Mouse (Mus musculus): ENCODE measurements at regions not wholly inside any gene's neighbourhood (a gene's known extent, or its start where the extent isn't known, plus 50 kb on each side); places are given as distances from the start of the nearest gene placed in this dataset.

DNA sequence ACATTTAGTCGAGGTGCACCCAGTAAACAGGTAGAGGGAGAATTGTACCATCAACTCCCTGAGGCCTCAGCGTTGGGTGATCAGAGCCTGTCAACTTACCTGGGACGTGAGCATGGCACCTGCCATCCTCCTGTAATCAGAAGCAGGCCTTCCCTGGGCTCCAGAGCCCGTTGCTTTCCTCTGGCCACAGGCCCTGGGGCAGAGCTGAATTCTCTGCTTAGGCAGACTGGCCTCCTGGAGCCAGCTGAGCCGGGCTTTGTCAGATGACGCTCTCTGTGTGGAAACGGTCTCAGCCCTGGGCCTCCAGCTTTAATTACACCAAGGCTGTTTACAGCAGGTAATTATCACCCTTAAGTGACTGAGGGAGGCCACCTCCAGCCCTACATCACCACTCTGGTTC, 92.6 kb upstream of the Pmepa1 start:
- DNase-seq (ENCODE audit: low read depth), result no peak

DNA sequence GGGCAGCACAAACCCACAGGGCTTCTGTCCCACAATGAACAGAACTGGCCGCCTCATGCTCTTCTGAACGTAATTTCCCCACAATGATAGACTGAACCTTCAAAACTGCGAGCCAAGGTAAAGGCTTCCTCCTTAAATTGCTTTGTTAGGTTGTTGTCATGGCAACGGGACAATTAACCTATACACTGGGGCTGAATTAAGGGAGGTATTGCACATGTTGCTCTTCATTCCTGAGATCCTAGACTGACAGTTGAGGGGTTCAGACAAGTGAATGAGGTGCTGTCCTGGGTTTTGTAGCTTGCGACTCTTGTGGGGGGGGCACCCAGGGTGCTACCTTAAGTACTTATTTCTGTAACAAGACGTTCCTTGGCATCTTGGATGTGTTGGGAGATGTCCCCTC, 100.6 kb upstream of the Pmepa1 start:
- DNase-seq (ENCODE audit: low read depth), result peak; percentile 74

DNA sequence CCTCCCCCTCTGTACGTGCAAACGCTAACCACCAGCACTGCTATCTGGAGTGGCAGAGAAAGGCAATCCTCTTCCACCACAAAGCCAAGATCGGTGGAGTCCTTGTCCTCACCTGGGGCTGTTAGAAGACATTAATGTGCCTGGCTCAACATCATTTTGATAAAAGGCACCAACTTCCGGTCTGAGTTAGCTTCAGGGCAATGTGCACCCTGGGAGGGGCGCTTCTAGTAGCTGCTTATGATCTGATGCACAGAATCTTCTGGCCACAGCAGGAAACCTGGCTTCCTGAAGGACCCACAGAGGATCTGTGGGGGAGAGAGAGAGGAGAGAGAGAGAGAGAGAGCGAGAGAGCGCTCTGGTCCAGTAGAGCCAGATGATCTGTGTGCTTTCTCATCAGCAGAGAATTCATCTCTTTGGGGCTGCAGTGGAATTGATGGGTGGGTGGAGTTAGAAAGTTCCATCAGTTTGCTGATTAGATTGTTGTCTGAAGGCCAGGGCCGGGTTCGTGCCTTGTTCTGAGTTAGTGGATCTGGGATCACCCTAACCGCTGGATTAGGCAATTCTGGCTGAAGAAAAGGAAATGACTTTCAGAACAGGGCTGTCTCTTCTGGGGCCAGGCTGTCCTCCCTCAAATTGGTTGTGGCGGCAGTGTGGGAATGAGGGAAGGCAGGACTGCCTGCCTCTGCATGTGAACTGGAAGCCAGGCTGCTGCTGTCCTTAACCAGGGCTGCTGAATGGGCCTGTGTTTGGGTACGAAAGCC, 101.3 kb upstream of the Pmepa1 start:
- peak; percentile 82 for DNase-seq (ENCODE audit: low read depth)

DNA sequence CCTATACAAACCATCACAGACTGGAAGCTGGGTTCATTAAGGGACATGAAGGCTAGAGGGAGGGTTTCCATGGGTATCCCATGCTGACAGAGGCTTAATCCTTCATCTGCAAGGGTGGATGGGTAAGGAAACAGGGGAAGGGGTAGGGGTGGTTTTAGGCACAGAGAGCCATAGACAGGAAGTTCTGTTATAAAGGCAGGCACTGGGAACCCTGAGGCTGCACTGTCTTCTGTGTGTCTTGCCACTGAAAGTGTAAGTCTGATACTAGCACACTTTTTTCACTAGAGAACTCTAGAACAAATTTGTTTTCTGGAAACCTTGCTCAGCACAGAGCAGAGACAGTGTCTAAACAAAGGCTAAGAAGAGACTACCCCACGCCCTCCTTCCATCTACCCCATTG, 103.4 kb upstream of the Pmepa1 start:
- peak; percentile 51 for DNase-seq (ENCODE audit: low read depth)

DNA sequence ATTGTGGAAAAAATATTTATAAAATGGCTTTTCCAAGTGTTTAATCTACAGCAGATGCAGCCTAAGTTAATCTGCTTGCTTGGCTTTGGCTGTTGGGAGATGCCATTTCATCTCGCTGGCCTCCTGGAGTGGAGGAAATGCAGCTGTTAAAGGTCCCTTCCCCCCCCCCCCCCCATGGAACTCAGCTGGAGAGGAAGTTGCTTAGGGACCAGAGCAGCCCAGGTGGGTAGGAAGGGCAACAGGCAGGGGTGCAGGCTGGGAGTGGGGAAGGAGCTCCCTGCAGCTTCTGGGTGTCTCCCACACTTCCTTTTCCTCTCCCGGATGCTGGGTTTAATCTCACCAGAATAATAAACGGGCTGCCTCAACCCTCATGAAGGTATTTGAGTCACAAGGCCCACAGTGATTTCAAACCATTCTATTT, 104.0 kb upstream of the Pmepa1 start:
- peak; percentile 51 for DNase-seq (ENCODE audit: low read depth)

DNA sequence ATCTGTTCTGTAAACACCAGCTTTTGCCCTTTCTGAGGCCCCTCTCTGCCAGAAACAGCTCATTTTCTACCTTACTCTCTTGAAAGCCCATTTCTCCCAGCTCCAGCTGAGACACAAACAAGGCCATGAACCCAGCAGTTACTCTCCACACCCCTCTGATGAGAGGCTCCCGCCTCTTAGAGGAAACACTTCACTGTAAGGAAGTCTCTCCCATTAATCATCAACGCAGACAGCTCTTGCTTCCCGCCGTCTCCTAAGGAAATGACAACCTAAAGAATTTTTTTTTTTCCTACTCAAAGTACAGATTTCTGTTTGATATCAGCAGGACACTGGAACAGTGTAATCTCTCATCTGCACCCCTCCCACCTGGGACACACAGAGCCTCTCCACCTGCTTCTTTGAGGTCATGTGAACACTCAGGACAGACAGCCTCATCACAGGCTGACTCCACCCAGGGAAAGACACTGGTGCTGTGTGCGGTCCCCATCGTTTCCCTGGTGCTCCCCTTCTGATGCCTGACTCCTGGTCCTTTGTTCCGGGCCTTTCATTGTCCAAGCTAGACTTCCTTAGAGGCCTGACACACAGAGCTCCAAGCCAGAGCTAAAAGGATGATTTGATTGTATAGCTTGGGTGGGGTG, 106.0 kb upstream of the Pmepa1 start:
- DNase-seq (ENCODE audit: low read depth), result no peak

DNA sequence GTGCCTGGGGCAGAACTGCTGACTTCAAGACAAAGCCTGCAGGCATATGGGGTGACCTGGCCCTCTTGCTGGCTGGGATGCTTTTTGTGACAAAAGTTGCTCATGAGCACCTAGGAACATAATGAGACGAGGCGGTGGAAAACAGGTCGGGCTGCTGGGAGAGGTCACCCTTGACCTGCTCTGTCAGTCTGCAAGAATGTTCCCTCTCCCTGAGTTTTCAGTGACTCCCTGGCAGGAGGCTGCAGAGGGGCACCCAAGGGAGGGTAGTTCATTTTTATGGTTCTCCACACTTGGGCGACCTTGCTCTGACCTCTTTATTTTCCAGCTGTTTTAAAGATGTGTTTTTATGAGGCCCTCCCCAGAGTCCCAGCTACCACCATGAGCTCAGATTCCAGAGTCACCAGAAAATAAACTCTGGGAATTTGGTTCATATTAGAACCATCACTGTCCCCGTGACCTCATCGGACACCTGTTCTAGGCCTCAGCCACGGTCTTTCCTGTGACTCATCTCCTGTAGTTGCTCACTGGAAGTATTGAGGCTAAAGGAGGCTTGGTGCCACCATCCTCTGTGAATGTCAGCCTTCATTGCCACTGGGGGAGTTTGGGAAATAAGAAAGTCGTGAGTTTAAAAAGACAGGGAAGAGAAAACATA, 108.7 kb upstream of the Pmepa1 start:
- no peak for DNase-seq (ENCODE audit: low read depth)

DNA sequence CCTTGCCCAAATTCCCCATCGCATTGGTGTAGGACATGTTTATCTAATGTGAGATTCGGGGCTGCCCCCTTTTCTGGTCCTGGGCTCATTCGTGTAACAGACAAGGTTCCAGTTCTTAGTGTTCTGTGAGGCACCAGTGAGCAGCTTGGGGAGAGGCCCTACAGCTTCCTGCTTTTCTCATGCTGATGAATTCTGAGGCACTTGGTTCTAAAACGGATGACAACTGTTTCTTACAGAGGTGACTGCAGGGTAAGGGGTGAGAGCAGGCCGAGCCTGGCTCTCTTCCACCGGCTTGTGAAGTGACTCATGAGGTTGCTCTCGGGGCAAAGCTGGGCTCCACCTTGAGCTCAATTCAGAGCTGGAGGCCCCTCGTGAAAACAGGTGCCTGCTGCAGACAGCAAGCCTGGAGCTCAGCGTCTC, 109.4 kb upstream of the Pmepa1 start:
- peak; percentile 80 for DNase-seq (ENCODE audit: low read depth)

DNA sequence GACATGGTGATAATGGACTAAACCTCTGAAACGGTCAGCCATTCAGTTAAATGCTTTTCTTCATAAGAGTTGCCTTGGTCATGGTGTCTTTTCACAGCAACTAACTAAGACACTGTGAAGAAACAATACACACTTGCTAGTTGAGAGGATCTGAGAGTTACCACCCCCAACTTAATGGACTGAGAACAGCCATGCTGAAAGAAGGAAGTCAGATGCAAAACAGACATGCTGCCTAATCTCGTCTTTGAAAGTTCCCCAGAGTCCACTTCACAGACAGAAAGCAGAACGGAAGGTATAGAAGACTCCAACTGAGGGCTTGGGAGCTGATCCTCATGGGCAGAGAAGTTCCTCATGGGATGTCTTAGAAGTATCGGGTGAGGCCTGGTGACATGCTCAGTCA, 111.8 kb upstream of the Pmepa1 start:
- DNase-seq (ENCODE audit: low read depth), result no peak

DNA sequence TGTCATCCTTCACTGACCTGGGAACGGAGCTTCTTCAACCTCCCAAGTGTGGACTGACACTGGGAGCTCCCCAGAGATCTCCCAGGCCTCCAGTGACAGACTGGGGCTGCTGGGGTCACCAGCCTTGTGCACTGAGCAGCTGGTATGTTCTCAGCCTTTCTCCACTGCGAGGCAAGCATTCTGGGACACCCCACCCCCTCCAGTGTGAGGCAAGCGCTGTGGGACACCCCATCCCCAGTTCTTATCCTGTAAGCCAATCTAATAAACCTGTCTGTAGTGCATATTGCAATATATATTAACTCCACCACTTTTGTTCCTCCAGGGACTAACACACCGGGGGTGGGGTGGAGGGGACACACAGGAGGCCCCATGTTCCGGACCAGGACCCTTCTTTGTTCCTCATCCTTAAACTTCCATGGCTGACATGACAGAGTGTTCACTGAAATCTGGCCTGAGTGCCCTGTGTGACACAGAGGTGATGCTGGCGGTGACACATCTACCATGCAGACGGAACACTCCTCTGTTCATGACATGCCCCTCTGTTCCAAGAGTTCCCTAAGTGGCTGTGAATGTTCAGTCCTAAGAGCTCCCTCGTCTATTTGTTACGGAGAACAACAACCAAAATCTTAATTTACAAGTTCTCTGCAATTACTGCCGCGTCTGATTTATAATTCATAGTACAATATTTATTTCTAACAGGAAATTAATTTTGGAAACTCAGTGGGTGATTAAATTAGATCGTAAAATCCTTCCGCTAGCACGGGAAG, 116.4 kb upstream of the Pmepa1 start:
- no peak for DNase-seq (ENCODE audit: low read depth)

DNA sequence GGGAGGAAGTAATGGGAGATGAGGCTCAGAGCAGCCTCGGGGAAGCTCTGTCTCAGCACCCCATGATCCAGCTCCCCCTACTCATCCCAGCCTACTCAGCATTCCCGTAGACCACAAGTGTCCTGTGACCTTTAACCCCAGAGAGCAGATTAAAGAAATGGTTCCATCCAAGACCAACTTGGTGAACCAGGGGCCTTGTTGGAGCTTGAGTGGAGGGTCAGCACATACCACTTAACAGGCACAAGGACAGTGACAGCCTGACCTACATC, 116.9 kb upstream of the Pmepa1 start:
- DNase-seq (ENCODE audit: low read depth), result no peak

DNA sequence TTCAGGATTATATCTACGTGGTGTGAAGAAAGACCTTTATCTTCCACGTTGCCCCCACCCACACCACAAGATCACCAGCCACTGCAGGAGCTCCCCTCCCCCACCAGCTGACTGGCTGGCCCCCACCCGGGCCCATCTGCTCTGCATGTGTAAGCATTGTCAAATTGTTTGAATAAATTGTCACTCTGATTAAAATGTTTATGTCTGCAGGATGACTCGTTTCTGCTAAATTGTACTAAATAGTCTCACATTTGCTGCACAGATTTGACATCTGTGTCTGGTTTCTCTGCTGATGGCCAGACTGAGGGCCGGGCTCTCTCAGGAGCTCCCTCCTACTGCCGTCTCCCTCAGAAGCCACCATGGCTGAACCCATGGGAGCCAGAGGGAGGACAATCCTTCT, 119.2 kb upstream of the Pmepa1 start:
- no peak for DNase-seq (ENCODE audit: low read depth)

DNA sequence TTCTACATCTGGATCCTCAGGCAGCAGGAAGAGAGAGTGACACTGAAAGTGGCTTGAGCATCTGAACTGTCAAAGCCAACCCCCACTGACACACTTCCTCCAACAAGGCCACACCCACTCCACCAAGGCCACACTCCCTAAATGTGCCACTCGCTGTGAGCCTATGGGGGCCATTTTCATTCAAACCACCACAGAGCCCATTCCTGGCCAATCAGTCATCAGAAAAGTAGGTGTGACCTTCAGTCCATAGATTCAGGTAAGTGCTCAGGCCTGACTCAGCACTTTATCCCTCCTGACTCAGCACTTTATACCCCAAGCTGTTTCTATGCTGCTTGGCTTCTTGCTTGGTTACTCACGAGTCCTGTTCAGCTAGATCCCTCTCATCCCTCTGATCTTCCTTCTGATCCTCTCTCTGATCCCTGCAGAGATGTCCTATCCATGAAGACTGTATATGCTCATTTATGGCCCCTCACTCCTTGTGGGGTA, 121.6 kb upstream of the Pmepa1 start:
- no peak for DNase-seq (ENCODE audit: low read depth)

DNA sequence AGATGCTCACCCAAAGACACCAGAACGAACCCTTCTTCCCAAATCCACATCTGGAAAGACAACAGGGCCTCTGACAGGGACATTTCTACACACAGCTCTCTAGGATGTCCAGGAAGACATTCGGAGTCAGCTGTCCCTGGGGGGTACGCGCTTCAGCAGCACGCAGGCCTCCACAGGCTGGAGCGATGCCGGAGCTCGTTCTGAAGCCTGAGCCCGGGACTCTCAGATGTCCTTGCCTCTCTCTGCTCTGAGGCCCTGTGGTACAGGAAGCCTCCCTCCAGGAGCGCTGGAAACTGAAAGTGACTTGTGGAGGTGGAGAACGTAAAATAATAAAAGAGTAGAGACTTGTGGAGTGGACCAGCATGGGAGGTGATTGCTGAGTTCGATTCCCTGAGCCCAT, 116.8 kb upstream of the 1700021F07Rik start:
- DNase-seq (ENCODE audit: low read depth), result peak; percentile 45

DNA sequence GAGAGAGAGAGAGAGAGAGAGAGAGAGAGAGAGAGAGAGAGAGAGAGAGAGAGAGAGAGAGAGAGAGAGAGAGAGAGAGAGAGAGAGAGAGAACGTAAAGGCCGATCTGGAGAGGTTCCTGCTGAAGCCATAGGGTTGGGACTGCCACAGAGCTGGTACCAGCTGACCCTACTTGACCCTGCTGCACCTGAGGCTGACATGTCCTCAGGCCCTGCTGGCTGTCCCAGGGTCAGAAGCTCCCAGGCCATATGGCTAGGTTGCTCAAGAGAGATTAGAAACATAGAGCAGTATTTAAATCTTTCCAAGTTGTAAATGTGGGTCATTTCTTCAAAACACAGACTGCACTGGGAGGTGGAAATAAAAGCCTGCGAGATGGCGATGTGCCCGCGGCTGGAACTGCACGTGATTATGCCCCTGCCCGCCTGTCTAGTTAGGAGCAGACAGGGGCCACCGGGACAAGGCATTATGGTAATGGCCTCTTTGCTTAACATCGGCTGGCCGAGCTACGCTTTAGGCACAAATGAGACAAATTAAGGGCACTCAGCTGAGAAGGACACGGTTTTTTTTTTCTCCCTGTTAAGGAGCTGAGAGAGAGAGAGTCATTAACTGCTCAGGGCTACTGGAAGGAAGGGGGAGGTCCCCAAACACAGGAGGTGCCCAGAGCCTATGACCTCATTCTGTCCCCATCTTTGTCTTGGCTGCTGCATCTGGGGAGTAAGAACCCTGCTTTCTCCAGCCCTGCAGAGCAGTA, 115.9 kb upstream of the 1700021F07Rik start:
- DNase-seq (ENCODE audit: low read depth), result peak; percentile 45

DNA sequence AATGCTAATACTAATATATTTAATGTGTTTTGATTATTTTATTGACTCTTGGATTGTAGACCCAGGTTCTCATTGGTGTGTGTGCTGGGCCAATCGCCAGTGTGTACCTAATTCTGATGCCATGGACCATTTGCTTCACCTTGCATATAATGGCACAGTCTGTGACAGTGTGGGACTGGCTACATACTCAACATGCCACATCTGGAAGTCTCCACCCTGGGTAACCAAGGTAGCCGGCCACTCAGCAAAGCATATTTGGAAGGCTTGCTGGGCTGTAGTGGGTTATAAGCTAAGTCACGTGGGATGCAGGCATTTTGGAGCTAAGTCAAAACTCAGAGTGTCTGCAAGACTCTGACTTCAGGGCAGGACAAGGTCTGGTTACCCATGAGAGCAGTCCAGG, 115.3 kb upstream of the 1700021F07Rik start:
- peak; percentile 26 for DNase-seq (ENCODE audit: low read depth)

DNA sequence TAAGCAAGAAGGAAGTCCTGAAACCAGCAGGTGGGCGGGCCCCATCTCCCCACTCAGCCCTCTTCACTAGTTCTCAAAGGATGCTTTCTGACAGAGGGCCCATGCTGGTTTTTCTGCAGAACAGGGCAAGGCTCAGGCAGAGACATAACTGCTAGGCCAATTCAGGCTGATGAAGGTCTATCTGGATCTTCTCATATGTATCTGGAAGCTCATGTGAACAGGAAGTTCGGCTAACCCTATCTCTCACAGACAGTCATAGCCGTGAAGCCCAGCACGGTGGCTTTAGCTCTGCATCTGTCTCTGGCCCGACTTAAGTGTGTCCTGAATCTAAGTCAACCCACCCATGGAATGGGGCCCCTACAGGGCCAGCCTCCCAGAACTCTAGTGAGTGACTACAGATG, 113.7 kb upstream of the 1700021F07Rik start:
- DNase-seq (ENCODE audit: low read depth), result peak; percentile 77

DNA sequence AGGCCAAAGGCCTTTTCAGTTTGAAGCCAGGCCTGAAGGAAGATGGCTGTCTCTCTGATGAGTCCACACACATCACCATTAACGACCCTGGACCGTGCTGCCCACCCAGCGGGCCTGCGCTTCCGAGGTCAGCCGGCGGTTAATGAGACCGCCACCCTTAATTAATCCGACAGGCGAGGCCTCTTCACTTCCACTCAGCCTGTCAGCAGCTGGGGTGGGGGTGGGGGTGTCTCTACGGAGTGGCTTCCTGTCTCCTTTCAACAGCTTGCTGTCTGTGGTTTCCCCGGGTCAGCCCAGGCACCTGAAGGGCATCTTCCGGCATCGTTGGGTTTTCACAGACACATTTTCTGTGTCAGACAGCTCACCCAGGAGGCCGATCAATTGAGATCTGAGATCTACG, 113.0 kb upstream of the 1700021F07Rik start:
- DNase-seq (ENCODE audit: low read depth), result peak; percentile 93

DNA sequence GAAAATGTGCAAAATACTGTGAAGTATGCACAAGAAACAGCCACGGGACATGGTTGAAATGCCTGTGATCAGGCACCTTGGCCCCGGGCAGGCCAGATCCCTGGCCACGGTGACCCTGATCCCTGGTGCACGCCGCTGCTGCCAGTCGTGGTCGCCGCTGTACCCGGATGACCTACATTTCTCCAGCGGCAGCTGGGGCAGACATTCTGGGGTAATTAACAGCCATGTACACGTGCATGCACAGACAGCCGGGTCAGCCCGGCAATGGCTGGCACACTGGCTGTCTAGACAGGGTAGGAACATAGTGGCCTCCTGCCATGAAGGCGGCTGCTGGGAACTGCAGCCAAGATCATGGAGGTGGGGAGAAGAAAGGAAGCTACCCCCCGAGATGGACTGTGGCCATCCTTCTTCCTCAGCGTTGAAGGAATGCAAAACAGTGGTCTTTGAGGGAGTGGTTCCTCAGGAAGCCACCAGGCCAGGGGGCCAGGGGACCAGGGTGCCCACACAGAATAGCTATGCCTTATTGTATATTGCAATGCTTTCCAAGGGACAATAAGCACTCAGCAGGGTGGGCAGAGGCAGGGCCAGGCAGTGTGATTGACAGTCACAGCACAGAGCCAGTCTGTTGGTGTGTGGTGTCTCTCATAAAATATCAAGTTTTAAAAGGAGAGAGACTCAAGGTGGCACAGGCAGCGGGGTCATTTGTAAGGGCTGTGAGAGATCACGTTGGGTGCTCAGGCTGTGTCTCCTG, 108.3 kb upstream of the 1700021F07Rik start:
- DNase-seq (ENCODE audit: low read depth), result no peak

DNA sequence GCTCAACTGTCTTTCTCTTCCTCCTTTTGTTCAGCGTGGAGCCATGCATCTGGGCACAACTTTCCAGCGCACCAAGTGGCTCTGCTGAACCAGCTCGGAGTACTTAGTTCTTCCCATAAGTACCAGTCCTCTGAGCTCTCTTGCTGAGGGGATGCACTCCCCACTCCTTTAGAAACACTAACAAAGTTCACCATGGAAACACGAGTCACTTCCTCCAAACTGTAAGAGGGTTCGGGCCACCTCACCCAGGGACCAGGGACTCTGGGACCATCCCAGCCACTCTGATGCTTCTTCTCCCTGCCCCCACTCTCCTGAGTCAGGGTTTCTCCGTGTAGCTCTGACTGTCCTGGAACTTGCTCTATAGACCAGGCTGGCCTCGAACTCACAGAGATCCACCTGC, 107.0 kb upstream of the 1700021F07Rik start:
- no peak for DNase-seq (ENCODE audit: low read depth)

DNA sequence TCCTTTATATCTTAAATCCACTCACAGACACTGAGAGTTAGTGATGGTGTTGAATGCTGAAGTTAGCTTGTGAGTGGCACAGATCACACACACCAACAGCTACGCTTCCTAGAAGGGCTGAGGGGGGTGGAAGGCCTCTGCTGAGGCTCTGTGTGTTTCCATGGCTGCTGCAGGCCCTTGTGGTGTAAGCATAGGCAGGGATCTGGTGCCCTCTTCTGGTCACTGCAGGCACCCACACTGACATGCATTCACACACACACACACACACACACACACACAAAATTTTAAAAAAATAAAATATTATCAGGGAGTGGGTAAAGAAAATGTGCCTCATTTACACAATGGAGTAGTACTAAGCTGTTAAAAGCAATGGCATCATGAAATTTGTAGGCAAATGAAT, 105.5 kb upstream of the 1700021F07Rik start:
- peak; percentile 71 for DNase-seq (ENCODE audit: low read depth)
